In the genomic region with DNA sequence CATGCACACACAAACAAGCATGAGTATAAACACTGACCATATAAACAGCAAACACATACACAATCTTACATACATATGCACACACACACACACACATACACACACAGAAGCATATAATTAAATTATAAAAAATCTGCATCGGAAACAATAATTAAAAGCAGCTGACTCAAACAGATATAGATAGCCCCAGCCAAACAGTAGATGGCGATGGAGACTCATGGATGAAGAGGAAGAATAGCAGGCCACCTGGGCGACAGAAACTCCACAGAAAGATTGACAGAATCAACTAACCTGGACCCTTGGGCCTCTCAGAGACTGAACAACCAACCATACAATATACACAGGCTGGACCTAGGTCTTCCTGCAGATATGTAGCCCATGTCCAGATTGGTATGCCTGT, we compare ENCODE assay signal across 23 mouse cellular contexts. TPM values are rescaled to one million over a fixed set of nuclear protein-coding genes. Genes with fewer than 3 reads are reported as not detected.
DNase-seq lines count a peak whose midpoint lies in the region; ATAC-seq and TF ChIP-seq lines count a peak whose summit lies in the region.
"Had no signal": no experiment of that assay in that cellular context is flagged by ENCODE, and none has a peak within 500 bp of the region (broad histone marks: within the 10 kb centered on the region; RNA-seq: fewer than 3 reads in every experiment).

No protein-coding gene starts in this region.

- TF ChIP-seq EP300 in stomach, postnatal 0 days (optimal IDR thresholded peaks at IDR 0.05): no peak

- H3K4me3 ChIP-seq in hindbrain, embryonic 11.5 days (ENCODE audit: low read depth, low read length): no peak overlapping the region
- no peak overlapping the region for H3K4me3 ChIP-seq in hindbrain, embryonic 12.5 days
- H3K4me3 ChIP-seq in midbrain, embryonic 14.5 days (replicated peaks; ENCODE audit: low read depth, low read length): no peak overlapping the region
- no peak overlapping the region for H3K4me3 ChIP-seq in midbrain, embryonic 10.5 days
- H3K4me3 ChIP-seq in stomach, postnatal 0 days (ENCODE audit: low read depth, low read length): no peak overlapping the region
- no peak overlapping the region for H3K4me3 ChIP-seq in thymus, adult 2 months (ENCODE audit: control insufficient read depth, insufficient read depth, low read length)
- H3K4me3 ChIP-seq: embryonic facial prominence, embryonic 12.5 days; heart, embryonic 10.5 days; kidney, embryonic 15.5 days; liver, embryonic 13.5 days had no signal

- no peaks in the 10 kb centered on the region for H3K27me3 ChIP-seq in hindbrain, embryonic 11.5 days (ENCODE audit: control insufficient read depth, insufficient read depth, low read length)
- H3K27me3 ChIP-seq in hindbrain, embryonic 12.5 days: no peaks in the 10 kb centered on the region
- H3K27me3 ChIP-seq in midbrain, embryonic 14.5 days (ENCODE audit: control insufficient read depth, insufficient read depth, low read length): no peaks in the 10 kb centered on the region
- H3K27me3 ChIP-seq in midbrain, embryonic 10.5 days (ENCODE audit: low read depth, poor library complexity, severe bottlenecking): no peaks in the 10 kb centered on the region
- no peaks in the 10 kb centered on the region for H3K27me3 ChIP-seq in stomach, postnatal 0 days (ENCODE audit: control insufficient read depth, insufficient read depth, low read length)
- no peaks in the 10 kb centered on the region for H3K27me3 ChIP-seq in thymus, adult 2 months (ENCODE audit: control insufficient read depth, insufficient read depth, low read length)
- H3K27me3 ChIP-seq: embryonic facial prominence, embryonic 12.5 days; kidney, embryonic 15.5 days; liver, embryonic 13.5 days had no signal

- peak; percentile 3 for DNase-seq in hindbrain, embryonic 11.5 days (ENCODE audit: low spot score)
- DNase-seq in midbrain, embryonic 14.5 days: peak; percentile 14
- DNase-seq in midbrain, embryonic 10.5 days (ENCODE audit: low spot score): no peak
- peak; percentile 15 for DNase-seq in R1 (ENCODE audit: low read depth, low spot score)
- no peak for DNase-seq in stomach, postnatal 0 days (ENCODE audit: low spot score)
- DNase-seq in thymus, adult 2 months: no peak
- DNase-seq: adrenal gland, postnatal 36 days; cerebellum, adult 9-11 months; gastrocnemius, postnatal 25 days; heart, postnatal 14 days; liver, embryonic 13.5 days; right cerebral cortex, postnatal 14 days; thymus, postnatal 36 days had no signal

- H3K36me3 ChIP-seq in hindbrain, embryonic 11.5 days (ENCODE audit: control insufficient read depth, insufficient read depth, low read length): no peaks in the 10 kb centered on the region
- no peaks in the 10 kb centered on the region for H3K36me3 ChIP-seq in hindbrain, embryonic 12.5 days
- no peaks in the 10 kb centered on the region for H3K36me3 ChIP-seq in midbrain, embryonic 14.5 days (ENCODE audit: control insufficient read depth, insufficient read depth, low read length)
- H3K36me3 ChIP-seq in midbrain, embryonic 10.5 days: no peaks in the 10 kb centered on the region
- H3K36me3 ChIP-seq in stomach, postnatal 0 days (ENCODE audit: control insufficient read depth, insufficient read depth, low read length): no peaks in the 10 kb centered on the region
- no peaks in the 10 kb centered on the region for H3K36me3 ChIP-seq in thymus, adult 2 months (ENCODE audit: control insufficient read depth, insufficient read depth, low read length)
- H3K36me3 ChIP-seq: embryonic facial prominence, embryonic 12.5 days; heart, embryonic 10.5 days; kidney, embryonic 15.5 days; liver, embryonic 13.5 days had no signal

- no peak for TF ChIP-seq POLR2A in thymus, adult 2 months (IDR thresholded peaks at IDR 0.05; ENCODE audit: control insufficient read depth, extremely low read depth, insufficient read depth, low read length, poor library complexity)

- 39% methylated on average over 3 of the region's 3 CpGs for WGBS in hindbrain, embryonic 11.5 days
- 32% methylated on average over 3 of the region's 3 CpGs for WGBS in hindbrain, embryonic 12.5 days
- WGBS in midbrain, embryonic 14.5 days: 47% methylated on average over 3 of the region's 3 CpGs
- 45% methylated on average over 3 of the region's 3 CpGs for WGBS in midbrain, embryonic 10.5 days
- WGBS in stomach, postnatal 0 days: 37% methylated on average over 3 of the region's 3 CpGs
- WGBS in thymus, adult 2 months: 48% methylated on average over 3 of the region's 3 CpGs

- H3K9ac ChIP-seq in hindbrain, embryonic 11.5 days (ENCODE audit: low read depth, low read length): no peak overlapping the region
- H3K9ac ChIP-seq in hindbrain, embryonic 12.5 days: no peak overlapping the region
- no peak overlapping the region for H3K9ac ChIP-seq in midbrain, embryonic 14.5 days (replicated peaks; ENCODE audit: low read length)
- H3K9ac ChIP-seq in stomach, postnatal 0 days (ENCODE audit: low read length): no peak overlapping the region
- H3K9ac ChIP-seq: embryonic facial prominence, embryonic 12.5 days; kidney, embryonic 15.5 days; liver, embryonic 13.5 days had no signal

- no peak overlapping the region for H3K4me2 ChIP-seq in hindbrain, embryonic 11.5 days (replicated peaks; ENCODE audit: low read depth, low read length)
- no peak overlapping the region for H3K4me2 ChIP-seq in hindbrain, embryonic 12.5 days (replicated peaks)
- H3K4me2 ChIP-seq in midbrain, embryonic 14.5 days (ENCODE audit: low read length): no peak overlapping the region
- no peak overlapping the region for H3K4me2 ChIP-seq in stomach, postnatal 0 days (replicated peaks; ENCODE audit: low read depth)
- H3K4me2 ChIP-seq: embryonic facial prominence, embryonic 12.5 days; kidney, embryonic 15.5 days; liver, embryonic 13.5 days had no signal

- no peaks in the 10 kb centered on the region for H3K4me1 ChIP-seq in hindbrain, embryonic 11.5 days (replicated peaks; ENCODE audit: control insufficient read depth, insufficient read depth, low read length)
- H3K4me1 ChIP-seq in hindbrain, embryonic 12.5 days: no peaks in the 10 kb centered on the region
- H3K4me1 ChIP-seq in midbrain, embryonic 14.5 days (ENCODE audit: control insufficient read depth, insufficient read depth, low read length): no peaks in the 10 kb centered on the region
- H3K4me1 ChIP-seq in midbrain, embryonic 10.5 days: no peaks in the 10 kb centered on the region
- no peaks in the 10 kb centered on the region for H3K4me1 ChIP-seq in stomach, postnatal 0 days (replicated peaks; ENCODE audit: control insufficient read depth, insufficient read depth)
- no peaks in the 10 kb centered on the region for H3K4me1 ChIP-seq in thymus, adult 2 months (replicated peaks; ENCODE audit: control insufficient read depth, insufficient read depth, low read length)
- H3K4me1 ChIP-seq: embryonic facial prominence, embryonic 12.5 days; heart, embryonic 10.5 days; kidney, embryonic 15.5 days; liver, embryonic 13.5 days had no signal

- no peak for ATAC-seq in hindbrain, embryonic 11.5 days (ENCODE audit: low FRiP score)
- no peak for ATAC-seq in hindbrain, embryonic 12.5 days (ENCODE audit: low FRiP score)
- ATAC-seq in midbrain, embryonic 14.5 days (ENCODE audit: low FRiP score, low TSS enrichment): no peak
- ATAC-seq in stomach, postnatal 0 days (ENCODE audit: low FRiP score, low TSS enrichment): no peak
- ATAC-seq: CD4-positive, CD25-positive, alpha-beta regulatory T cell, adult 4 months; inflammation-experienced regulatory T-cells, adult 6 months; lung, postnatal 0 days had no signal

- peak; percentile 49 for TF ChIP-seq CTCF in stomach, postnatal 0 days (IDR thresholded peaks at IDR 0.05; ENCODE audit: low read depth)
- TF ChIP-seq CTCF in thymus, adult 2 months (IDR thresholded peaks at IDR 0.05; ENCODE audit: borderline replicate concordance, control insufficient read depth, extremely low read depth, insufficient read depth, low read length, poor library complexity): no peak

- H3K27ac ChIP-seq in hindbrain, embryonic 11.5 days (ENCODE audit: low read depth, low read length): no peak overlapping the region
- no peak overlapping the region for H3K27ac ChIP-seq in hindbrain, embryonic 12.5 days
- H3K27ac ChIP-seq in midbrain, embryonic 14.5 days (replicated peaks; ENCODE audit: low read depth, low read length): no peak overlapping the region
- H3K27ac ChIP-seq in midbrain, embryonic 10.5 days (replicated peaks): no peak overlapping the region
- no peak overlapping the region for H3K27ac ChIP-seq in stomach, postnatal 0 days (replicated peaks)
- no peak overlapping the region for H3K27ac ChIP-seq in thymus, adult 2 months (ENCODE audit: control insufficient read depth, insufficient read depth, low read length)
- H3K27ac ChIP-seq: embryonic facial prominence, embryonic 12.5 days; heart, embryonic 10.5 days; kidney, embryonic 15.5 days; liver, embryonic 13.5 days had no signal

- no peaks in the 10 kb centered on the region for H3K9me3 ChIP-seq in hindbrain, embryonic 11.5 days (ENCODE audit: control insufficient read depth, low read length)
- no peaks in the 10 kb centered on the region for H3K9me3 ChIP-seq in hindbrain, embryonic 12.5 days (replicated peaks)
- no peaks in the 10 kb centered on the region for H3K9me3 ChIP-seq in midbrain, embryonic 14.5 days (ENCODE audit: control insufficient read depth, low read length)
- H3K9me3 ChIP-seq in midbrain, embryonic 10.5 days (replicated peaks): no peaks in the 10 kb centered on the region
- no peaks in the 10 kb centered on the region for H3K9me3 ChIP-seq in stomach, postnatal 0 days (ENCODE audit: control insufficient read depth, low read length)
- H3K9me3 ChIP-seq: embryonic facial prominence, embryonic 12.5 days; heart, embryonic 10.5 days; kidney, embryonic 15.5 days; liver, embryonic 13.5 days had no signal

RNA-seq across cellular contexts. Expression of gene Lce1g, which starts 1.1 kb away (rescaled TPM):
- not detected in 2 replicates for polyA plus RNA-seq in hindbrain, embryonic 11.5 days (2014; fragmentation: Nextera tagmentation; extraction: Ambion mirVana)
- not detected in 2 replicates for polyA plus RNA-seq in hindbrain, embryonic 12.5 days (2016; fragmentation: Nextera tagmentation; extraction: Ambion mirVana)
- not detected in 2 replicates for polyA plus RNA-seq in midbrain, embryonic 14.5 days (2014; fragmentation: Nextera tagmentation; extraction: Ambion mirVana)
- polyA plus RNA-seq in midbrain, embryonic 10.5 days (2016; fragmentation: Nextera tagmentation; extraction: Ambion mirVana): not detected in 2 replicates
- polyA plus RNA-seq in stomach, postnatal 0 days (2015; fragmentation: Nextera tagmentation; extraction: Ambion mirVana): 307 and 309 TPM in 2 replicates
- polyA plus RNA-seq in thymus, adult 2 months (2012; rRNA removed): 0.26 TPM in 1 of 2 replicates, not detected in the other
- polyA plus RNA-seq: CD4-positive, CD25-positive, alpha-beta regulatory T cell, adult 4 months; embryonic facial prominence, embryonic 12.5 days; heart, embryonic 10.5 days; inflammation-experienced regulatory T-cells, adult 6 months; kidney, embryonic 15.5 days; limb, embryonic 11.5 days; liver, embryonic 13.5 days; lung, postnatal 0 days; neural tube, embryonic 11.5 days; stomach, embryonic 16.5 days had no signal

RNA-seq across cellular contexts. Expression of gene Lce1h, which starts 11.7 kb away (rescaled TPM):
- polyA plus RNA-seq in hindbrain, embryonic 11.5 days (2014; fragmentation: Nextera tagmentation; extraction: Ambion mirVana): not detected in 2 replicates
- not detected in 2 replicates for polyA plus RNA-seq in hindbrain, embryonic 12.5 days (2016; fragmentation: Nextera tagmentation; extraction: Ambion mirVana)
- not detected in 2 replicates for polyA plus RNA-seq in midbrain, embryonic 14.5 days (2014; fragmentation: Nextera tagmentation; extraction: Ambion mirVana)
- not detected in 2 replicates for polyA plus RNA-seq in midbrain, embryonic 10.5 days (2016; fragmentation: Nextera tagmentation; extraction: Ambion mirVana)
- polyA plus RNA-seq in stomach, postnatal 0 days (2015; fragmentation: Nextera tagmentation; extraction: Ambion mirVana): 249 and 251 TPM in 2 replicates
- polyA plus RNA-seq in thymus, adult 2 months (2012; rRNA removed): 0.27 TPM in 1 of 2 replicates, not detected in the other
- polyA plus RNA-seq: CD4-positive, CD25-positive, alpha-beta regulatory T cell, adult 4 months; embryonic facial prominence, embryonic 12.5 days; heart, embryonic 10.5 days; inflammation-experienced regulatory T-cells, adult 6 months; kidney, embryonic 15.5 days; limb, embryonic 11.5 days; liver, embryonic 13.5 days; lung, postnatal 0 days; neural tube, embryonic 11.5 days; stomach, embryonic 16.5 days had no signal

RNA-seq across cellular contexts. Expression of gene Gm38119, which starts 14.3 kb away (rescaled TPM):
- polyA plus RNA-seq in hindbrain, embryonic 11.5 days (2014; fragmentation: Nextera tagmentation; extraction: Ambion mirVana): not detected in 2 replicates
- not detected in 2 replicates for polyA plus RNA-seq in hindbrain, embryonic 12.5 days (2016; fragmentation: Nextera tagmentation; extraction: Ambion mirVana)
- polyA plus RNA-seq in midbrain, embryonic 14.5 days (2014; fragmentation: Nextera tagmentation; extraction: Ambion mirVana): not detected in 2 replicates
- not detected in 2 replicates for polyA plus RNA-seq in midbrain, embryonic 10.5 days (2016; fragmentation: Nextera tagmentation; extraction: Ambion mirVana)
- polyA plus RNA-seq in stomach, postnatal 0 days (2015; fragmentation: Nextera tagmentation; extraction: Ambion mirVana): 11.4 and 14.1 TPM in 2 replicates
- polyA plus RNA-seq in thymus, adult 2 months (2012; rRNA removed): not detected in 2 replicates
- polyA plus RNA-seq: CD4-positive, CD25-positive, alpha-beta regulatory T cell, adult 4 months; embryonic facial prominence, embryonic 12.5 days; heart, embryonic 10.5 days; inflammation-experienced regulatory T-cells, adult 6 months; kidney, embryonic 15.5 days; limb, embryonic 11.5 days; liver, embryonic 13.5 days; lung, postnatal 0 days; neural tube, embryonic 11.5 days; stomach, embryonic 16.5 days had no signal

RNA-seq across cellular contexts. Expression of gene Lce1i, which starts 25.5 kb away (rescaled TPM):
- not detected in 2 replicates for polyA plus RNA-seq in hindbrain, embryonic 11.5 days (2014; fragmentation: Nextera tagmentation; extraction: Ambion mirVana)
- not detected in 2 replicates for polyA plus RNA-seq in hindbrain, embryonic 12.5 days (2016; fragmentation: Nextera tagmentation; extraction: Ambion mirVana)
- not detected in 2 replicates for polyA plus RNA-seq in midbrain, embryonic 14.5 days (2014; fragmentation: Nextera tagmentation; extraction: Ambion mirVana)
- polyA plus RNA-seq in midbrain, embryonic 10.5 days (2016; fragmentation: Nextera tagmentation; extraction: Ambion mirVana): not detected in 2 replicates
- polyA plus RNA-seq in stomach, postnatal 0 days (2015; fragmentation: Nextera tagmentation; extraction: Ambion mirVana): 369 and 377 TPM in 2 replicates
- 0.27 TPM in 1 of 2 replicates, not detected in the other for polyA plus RNA-seq in thymus, adult 2 months (2012; rRNA removed)
- polyA plus RNA-seq: CD4-positive, CD25-positive, alpha-beta regulatory T cell, adult 4 months; embryonic facial prominence, embryonic 12.5 days; heart, embryonic 10.5 days; inflammation-experienced regulatory T-cells, adult 6 months; kidney, embryonic 15.5 days; limb, embryonic 11.5 days; liver, embryonic 13.5 days; lung, postnatal 0 days; neural tube, embryonic 11.5 days had no signal

RNA-seq across cellular contexts. Expression of gene Lce1f, which starts 33.0 kb away (rescaled TPM):
- polyA plus RNA-seq in hindbrain, embryonic 11.5 days (2014; fragmentation: Nextera tagmentation; extraction: Ambion mirVana): not detected in 2 replicates
- not detected in 2 replicates for polyA plus RNA-seq in hindbrain, embryonic 12.5 days (2016; fragmentation: Nextera tagmentation; extraction: Ambion mirVana)
- not detected in 2 replicates for polyA plus RNA-seq in midbrain, embryonic 14.5 days (2014; fragmentation: Nextera tagmentation; extraction: Ambion mirVana)
- polyA plus RNA-seq in midbrain, embryonic 10.5 days (2016; fragmentation: Nextera tagmentation; extraction: Ambion mirVana): not detected in 2 replicates
- 468 and 478 TPM in 2 replicates for polyA plus RNA-seq in stomach, postnatal 0 days (2015; fragmentation: Nextera tagmentation; extraction: Ambion mirVana)
- 0.26 and 0.73 TPM in 2 replicates for polyA plus RNA-seq in thymus, adult 2 months (2012; rRNA removed)
- polyA plus RNA-seq: CD4-positive, CD25-positive, alpha-beta regulatory T cell, adult 4 months; embryonic facial prominence, embryonic 12.5 days; heart, embryonic 10.5 days; inflammation-experienced regulatory T-cells, adult 6 months; kidney, embryonic 15.5 days; limb, embryonic 11.5 days; liver, embryonic 13.5 days; lung, postnatal 0 days; neural tube, embryonic 11.5 days; stomach, embryonic 16.5 days had no signal

Comparison
In these comparisons a context has a peak if more than half of its experiments do, and no peak if none do; other contexts are left out.
1. DNase-seq: peak in hindbrain, embryonic 11.5 days (single experiment), midbrain, embryonic 14.5 days (single experiment) and R1 (single experiment); none in midbrain, embryonic 10.5 days (single experiment), stomach, postnatal 0 days (single experiment) and thymus, adult 2 months (single experiment).
2. RNA of gene Lce1g, which starts 1.1 kb away (polyA plus RNA-seq): 307 to 309 TPM in stomach, postnatal 0 days; 0.26 TPM in thymus, adult 2 months, not detected in hindbrain, embryonic 11.5 days, not detected in hindbrain, embryonic 12.5 days, not detected in midbrain, embryonic 14.5 days and not detected in midbrain, embryonic 10.5 days; every median in the first group is over 100 times any median in the second.
3. RNA of gene Lce1h, which starts 11.7 kb away (polyA plus RNA-seq): 249 to 251 TPM in stomach, postnatal 0 days; 0.27 TPM in thymus, adult 2 months, not detected in hindbrain, embryonic 11.5 days, not detected in hindbrain, embryonic 12.5 days, not detected in midbrain, embryonic 14.5 days and not detected in midbrain, embryonic 10.5 days; every median in the first group is over 100 times any median in the second.
4. RNA of gene Gm38119, which starts 14.3 kb away (polyA plus RNA-seq): 11.4 to 14.1 TPM in stomach, postnatal 0 days; not detected in hindbrain, embryonic 11.5 days, not detected in hindbrain, embryonic 12.5 days, not detected in midbrain, embryonic 14.5 days, not detected in midbrain, embryonic 10.5 days and not detected in thymus, adult 2 months; every median in the first group is over 10 times any median in the second.